Mouse (Mus musculus): ENCODE results near the gene Mllt11.

- no peak for TF ChIP-seq POLR2A (IDR thresholded peaks at IDR 0.05; ENCODE audit: low read depth, low read length)
- TF ChIP-seq CTCF (IDR thresholded peaks at IDR 0.05; ENCODE audit: borderline replicate concordance, insufficient read depth, low read length) = no peak
These were observed 37.8 kb upstream of the Mllt11 start for GRCm38 (mm10) chr3:95269789-95270188.
